Mouse (Mus musculus) C2C12 (cell line): ENCODE results near the gene L3hypdh.

ENCODE experiments used
- CTCF ChIP-seq: IDR thresholded peaks from one replicate; pipeline ENCODE4 v1.5.1; 2011; ENCODE audit not compliant: control insufficient read depth, insufficient read depth, insufficient read length
- MAX ChIP-seq: IDR thresholded peaks from one replicate; pipeline ENCODE4 v1.6.1; 2011; ENCODE audit warnings: mild to moderate bottlenecking, control low read depth
- USF1 ChIP-seq: IDR thresholded peaks from one replicate; pipeline ENCODE4 v1.6.1; 2011; ENCODE audit warnings: low read depth, mild to moderate bottlenecking, control low read depth, moderate library complexity

- TF ChIP-seq MAX (no peak), CTCF (no peak), USF1 (no peak)
Observed at GRCm38 (mm10) chr12:72053303-72053702, 31.9 kb downstream of the L3hypdh start.
